Mouse (Mus musculus): ENCODE measurements at regions not wholly inside any gene's neighbourhood (a gene's known extent, or its start where the extent isn't known, plus 50 kb on each side); places are given as distances from the start of the nearest gene placed in this dataset.

GRCm38 (mm10) chr12:32489415-32490139, 111.1 kb downstream of the Ccdc71l start:
- no peak for DNase-seq

- DNase-seq = no peak
These were observed 125.7 kb downstream of the Ccdc71l start for GRCm38 (mm10) chr12:32504196-32504595.

DNA sequence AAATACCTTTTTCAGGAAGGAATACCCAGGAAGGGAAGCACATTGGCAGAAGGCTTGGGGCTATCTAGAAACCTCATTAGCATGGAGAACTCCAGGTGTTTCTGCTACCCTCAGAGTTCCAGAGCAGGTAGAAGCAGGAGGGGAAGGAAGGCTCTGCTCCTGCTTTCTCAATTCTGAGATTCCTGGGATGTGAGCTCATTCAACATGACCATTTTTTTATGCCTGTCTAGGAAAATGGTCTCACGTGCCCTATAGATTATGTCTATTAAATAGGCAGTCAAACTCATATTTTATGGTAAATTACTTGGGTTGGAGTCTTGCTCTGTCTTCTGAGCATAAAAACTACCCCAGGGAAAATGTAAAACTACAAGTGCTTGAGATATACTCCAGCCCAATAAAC, 130.2 kb downstream of the Ccdc71l start:
- DNase-seq = no peak

DNA sequence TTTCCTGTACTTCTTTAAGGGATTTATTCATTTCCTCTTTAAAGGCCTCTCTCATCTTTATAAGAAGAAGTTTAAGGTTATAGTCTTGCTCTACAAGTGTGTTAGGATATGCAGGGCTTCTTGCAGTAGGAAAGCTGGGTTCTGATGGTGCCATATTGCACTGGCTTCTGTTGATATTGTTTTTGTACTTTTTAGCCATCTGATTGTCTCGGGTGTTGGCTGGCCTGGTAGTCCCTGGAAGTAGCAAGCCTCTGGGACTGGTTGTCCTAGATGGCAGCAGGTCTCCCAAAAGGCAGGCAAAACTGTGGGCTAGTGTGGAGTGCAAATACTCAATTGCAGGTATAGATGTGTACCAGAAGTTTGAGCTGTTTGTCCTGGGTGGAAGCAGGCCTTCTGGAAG, 147.1 kb downstream of the Ccdc71l start:
- DNase-seq = no peak

DNA sequence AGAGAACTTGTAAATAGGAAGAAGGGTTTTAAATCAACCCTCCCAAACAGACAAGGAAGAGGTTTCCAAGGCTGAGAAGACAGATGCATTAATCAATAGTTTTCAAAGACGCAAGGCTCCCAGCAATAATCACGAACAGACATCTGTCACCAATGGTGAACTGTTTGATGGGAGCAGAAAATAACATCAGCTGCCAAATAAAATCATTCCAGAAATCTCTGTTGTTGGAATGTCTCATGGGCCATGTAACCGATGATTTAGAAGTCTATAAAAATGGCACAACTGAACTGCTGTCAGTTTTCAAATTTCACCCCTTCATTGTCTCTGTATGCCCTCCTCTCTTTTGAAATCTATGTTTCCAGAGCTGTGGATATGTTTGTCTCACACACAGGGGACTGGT, 152.7 kb downstream of the Ccdc71l start:
- DNase-seq = no peak

GRCm38 (mm10) chr12:32533641-32534040, 155.1 kb downstream of the Ccdc71l start:
- DNase-seq = no peak

GRCm38 (mm10) chr12:32545466-32545865, 167.0 kb downstream of the Ccdc71l start:
- no peak for DNase-seq

- DNase-seq = no peak
These were observed 167.9 kb downstream of the Ccdc71l start for GRCm38 (mm10) chr12:32546356-32546755.

DNA sequence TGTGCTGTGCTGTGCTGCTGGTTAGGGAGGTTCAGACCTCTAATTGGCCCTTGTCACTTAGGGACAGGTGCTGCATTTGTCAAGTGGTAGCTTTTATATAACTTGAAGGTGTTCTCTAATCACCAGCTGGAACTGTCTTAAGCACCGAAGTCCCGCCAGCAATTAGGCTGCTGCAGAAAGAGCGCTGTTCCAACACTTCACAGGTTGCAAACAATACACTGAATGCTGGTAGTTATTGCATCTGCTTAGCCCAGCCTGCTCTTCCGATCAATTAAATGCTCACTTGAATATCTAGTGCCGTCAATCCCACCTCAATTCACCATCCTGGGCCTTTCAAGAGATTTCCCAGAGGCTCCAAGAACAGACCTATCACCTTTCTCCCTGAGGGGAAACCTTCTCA, 175.3 kb downstream of the Ccdc71l start:
- no peak for DNase-seq

DNA sequence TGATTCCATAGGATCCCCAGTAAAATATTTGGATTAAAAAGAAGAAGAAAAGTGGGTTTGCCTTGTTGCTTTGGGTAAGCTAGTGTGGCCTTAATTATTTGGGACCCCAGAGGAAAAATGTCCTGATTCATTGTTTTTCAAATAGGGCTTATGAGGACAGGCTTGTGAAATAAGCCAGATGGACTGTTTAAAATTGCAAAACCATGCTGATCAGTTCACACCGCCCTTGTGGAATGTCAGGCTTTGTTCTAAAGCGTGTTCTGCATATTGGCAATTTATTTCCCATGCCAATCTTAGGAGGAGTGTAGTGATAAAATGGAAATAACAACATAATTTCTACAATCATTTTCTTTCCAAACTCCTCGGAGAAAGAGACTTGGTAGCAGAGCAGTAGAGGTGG, 189.3 kb downstream of the Ccdc71l start:
- no peak for DNase-seq

DNA sequence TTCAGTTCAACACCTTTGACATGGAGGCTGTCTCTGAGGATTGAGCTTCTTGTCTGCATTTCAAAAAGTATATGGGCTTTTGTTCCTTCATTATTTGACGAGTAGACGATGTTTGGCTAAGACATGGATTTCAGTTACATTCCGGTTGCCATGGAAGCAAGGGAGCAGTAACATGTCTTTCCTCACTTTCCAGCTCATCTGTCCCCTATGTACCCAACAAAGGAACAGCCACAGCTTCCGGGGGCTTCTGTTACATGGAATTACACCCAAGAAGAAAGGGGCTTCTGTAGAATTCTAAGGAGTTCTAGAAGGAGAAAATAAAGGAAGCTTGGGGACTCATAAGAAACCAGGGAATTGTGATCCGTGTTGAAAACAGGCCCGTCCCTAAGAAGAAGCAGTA, 202.8 kb downstream of the Ccdc71l start:
- no peak for DNase-seq

DNA sequence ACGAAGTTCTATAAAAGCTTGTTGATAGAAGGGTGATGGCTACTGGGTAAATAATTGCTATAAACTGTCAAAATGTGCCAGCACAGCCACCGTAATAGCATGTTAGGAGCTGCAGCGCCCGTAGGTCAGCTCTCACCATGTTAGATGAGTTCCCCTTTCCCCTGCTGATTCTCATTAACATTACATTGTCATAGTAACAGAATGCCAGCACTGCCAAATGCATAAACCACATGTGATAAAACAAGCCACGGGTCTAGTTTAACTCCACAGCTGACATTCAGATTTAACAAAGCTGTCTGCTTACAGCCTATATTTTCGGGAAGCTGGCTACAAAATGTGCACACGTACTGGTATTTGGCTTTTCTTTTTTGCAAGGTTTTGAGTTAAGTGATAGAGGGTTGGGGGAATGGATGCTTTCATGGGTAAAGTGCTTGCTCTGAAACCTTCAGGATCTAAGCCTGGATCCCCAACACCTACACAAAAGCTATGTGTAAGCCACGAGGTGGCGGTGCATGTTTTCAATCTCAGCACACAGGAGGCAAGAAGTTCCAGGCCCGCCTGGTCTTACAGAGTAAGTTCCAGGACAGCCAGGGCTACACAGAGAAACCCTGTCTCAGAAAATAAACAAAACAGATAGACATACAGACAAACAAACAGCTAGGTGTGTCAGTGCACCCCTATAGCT, 217.1 kb upstream of the Nampt start:
- DNase-seq = peak; percentile 5

DNA sequence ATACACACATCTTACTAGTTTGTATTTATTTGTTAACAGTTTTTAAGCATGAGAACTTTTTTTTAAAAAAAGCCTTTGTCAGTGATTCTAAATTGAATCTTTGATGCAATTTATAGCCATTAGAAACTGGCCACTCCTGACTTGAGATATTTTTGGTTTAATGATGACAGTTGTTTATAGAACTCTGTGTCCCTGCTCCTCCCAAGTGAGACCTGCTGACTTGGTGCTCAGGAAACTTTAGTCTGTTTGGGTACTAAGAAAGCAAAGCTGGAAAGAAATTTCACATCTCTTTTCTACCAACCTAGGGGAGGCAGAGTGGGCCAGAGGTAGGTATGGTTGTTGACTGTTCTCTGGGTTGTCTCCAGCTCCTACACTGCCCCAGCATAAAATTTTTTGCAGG, 214.0 kb upstream of the Nampt start:
- no peak for DNase-seq

- no peak for DNase-seq
These were observed 204.3 kb upstream of the Nampt start for GRCm38 (mm10) chr12:32615000-32615399.

GRCm38 (mm10) chr12:32616086-32616485, 203.3 kb upstream of the Nampt start:
- DNase-seq = no peak

- no peak for DNase-seq
These were observed 202.3 kb upstream of the Nampt start for GRCm38 (mm10) chr12:32617031-32617430.

DNA sequence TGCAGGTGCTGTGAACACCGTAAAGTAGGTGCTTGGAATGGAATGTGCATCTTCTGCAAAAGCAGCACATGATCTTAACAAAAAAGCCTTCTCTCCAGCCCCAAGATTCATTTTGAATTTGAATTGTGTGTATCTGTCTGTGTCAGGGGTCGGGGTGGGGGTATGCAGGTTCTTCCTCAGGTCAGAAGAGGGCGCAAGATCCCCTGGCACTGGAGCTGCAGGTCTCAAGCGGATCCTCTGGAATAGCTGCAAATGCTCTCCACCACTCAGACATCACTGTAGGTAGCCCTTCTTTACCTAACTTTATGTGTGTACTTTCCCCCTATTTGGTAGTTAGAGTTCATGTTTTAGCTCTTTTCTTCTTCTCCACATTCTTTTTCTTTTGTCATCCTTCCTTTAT, 199.5 kb upstream of the Nampt start:
- DNase-seq = no peak

GRCm38 (mm10) chr12:32621739-32622138, 197.6 kb upstream of the Nampt start:
- DNase-seq = no peak

- DNase-seq = no peak
These were observed 190.8 kb upstream of the Nampt start for GRCm38 (mm10) chr12:32628552-32628951.

DNA sequence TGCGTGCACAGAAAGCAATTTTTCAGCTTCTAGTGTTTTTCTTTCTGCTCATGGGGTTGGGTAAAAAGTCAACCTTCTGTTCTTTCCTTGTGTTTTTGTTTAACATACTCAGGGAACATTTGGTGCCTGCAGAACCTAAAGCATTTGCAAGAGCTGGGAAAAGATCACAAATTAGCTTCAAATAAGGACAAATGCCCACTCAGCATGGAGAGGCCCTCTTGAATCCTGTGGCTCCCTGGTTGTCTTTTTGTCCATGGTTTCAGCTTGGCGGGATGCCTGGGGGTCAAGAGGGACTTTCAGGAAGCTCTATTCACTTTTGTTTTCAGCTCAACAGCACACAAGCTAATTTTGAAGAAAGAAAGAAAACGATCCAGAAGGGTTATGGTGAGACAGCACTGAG, 186.4 kb upstream of the Nampt start:
- DNase-seq = no peak

GRCm38 (mm10) chr12:32635055-32635454, 184.3 kb upstream of the Nampt start:
- no peak for DNase-seq

DNA sequence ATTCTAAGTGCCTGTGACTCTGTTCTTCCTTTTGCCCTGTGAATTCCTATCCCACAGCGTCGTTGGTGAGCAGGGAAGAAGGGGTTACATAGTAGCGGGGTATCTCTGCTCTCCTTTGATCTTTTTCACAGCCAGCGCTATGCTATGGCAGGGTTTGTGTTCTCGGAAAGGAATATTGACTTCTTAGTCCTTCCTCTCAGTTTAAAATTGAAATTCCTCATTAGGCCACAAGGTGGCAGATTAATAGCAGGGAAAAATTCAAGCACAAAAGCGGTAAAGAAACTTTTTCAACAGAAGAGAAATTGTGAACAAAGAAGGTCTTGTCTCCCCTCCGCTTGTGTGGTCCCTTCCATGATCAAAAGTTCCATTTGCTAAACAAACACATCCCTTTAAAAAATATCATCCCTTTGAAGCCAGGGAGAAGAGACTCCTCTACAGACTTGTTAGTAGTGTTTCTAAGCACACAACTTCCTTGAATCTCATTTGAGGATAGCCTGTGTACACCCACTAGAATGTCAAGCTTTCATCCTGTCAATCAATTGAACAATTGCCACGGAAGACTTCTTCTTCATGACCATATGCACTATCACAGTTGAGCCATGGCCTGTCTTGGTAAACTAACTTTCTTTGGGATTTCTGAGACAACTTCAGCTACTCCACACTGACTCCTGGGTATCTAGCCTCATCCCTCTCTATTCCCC, 181.8 kb upstream of the Nampt start:
- peak; percentile 10 for DNase-seq

DNA sequence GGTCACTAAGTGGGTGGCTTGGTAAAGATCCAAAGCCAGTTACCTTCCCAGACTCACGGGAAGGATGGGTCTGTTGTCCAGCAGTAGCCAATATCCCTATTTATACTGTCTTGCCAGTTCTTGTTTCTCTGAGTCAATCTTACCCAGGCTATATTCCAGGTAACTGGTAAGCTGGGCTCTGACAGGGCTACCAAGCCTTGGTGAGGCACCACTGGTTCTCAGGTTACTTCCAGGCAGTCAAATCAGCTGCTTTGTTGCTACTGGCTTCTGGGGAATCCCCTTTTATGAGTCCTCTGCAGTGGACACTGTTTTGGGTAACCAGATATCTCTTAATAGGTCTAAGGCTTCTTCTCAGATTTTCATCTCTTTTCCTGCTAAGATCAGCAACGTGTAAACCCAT, 178.8 kb upstream of the Nampt start:
- DNase-seq = no peak

GRCm38 (mm10) chr12:32642493-32642892, 176.9 kb upstream of the Nampt start:
- no peak for DNase-seq

Measured in right cerebral cortex, postnatal 25 days (tissue).